ENCODE assay signal across 7 mouse cellular contexts in the genomic region with DNA sequence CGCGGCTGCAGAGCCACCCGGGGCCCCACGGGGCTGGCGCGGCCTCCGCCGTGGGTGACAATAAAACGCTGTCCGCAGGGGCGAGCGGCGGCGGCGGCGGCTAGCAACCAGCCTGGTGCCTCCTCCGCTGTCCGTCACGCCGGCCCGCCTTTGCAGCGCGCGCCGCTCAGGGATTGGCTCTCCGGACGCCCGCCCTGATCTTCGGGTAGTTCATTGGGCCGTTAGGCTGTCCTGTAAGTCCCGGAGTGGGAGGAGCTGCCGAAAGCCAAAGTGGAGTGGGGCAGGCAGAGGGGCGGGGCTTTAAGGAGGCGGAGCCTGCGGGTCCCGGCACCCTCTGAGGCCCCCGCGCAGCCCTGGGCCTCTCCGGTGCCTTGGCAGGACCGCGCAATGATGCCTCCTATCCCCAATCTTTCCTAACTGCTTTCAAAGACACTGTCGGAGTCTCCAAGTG. TPM values are rescaled to one million over a fixed set of nuclear protein-coding genes. Genes with fewer than 3 reads are reported as not detected.
A peak's percentile ranks its signal among the peaks of the same experiment; 100 is the strongest.
DNase-seq lines count a peak whose midpoint lies in the region; ATAC-seq lines count a peak whose summit lies in the region.

TSS of gene Cep131 (minus strand) at position 126 of the 451 bp plus-strand sequence.

- no peaks in the 10 kb centered on the region for H3K9me3 ChIP-seq in embryonic facial prominence, embryonic 12.5 days
- H3K9me3 ChIP-seq in limb, embryonic 11.5 days (ENCODE audit: control insufficient read depth, low read length) = no peaks in the 10 kb centered on the region
- H3K9me3 ChIP-seq in midbrain, embryonic 14.5 days (ENCODE audit: control insufficient read depth, low read length) = no peaks in the 10 kb centered on the region

- peak within 1 kb of the TSS; percentile 84 for H3K27ac ChIP-seq in embryonic facial prominence, embryonic 12.5 days
- H3K27ac ChIP-seq in limb, embryonic 11.5 days (replicated peaks; ENCODE audit: low read depth, low read length) = peak within 1 kb of the TSS; percentile 75
- peak within 1 kb of the TSS; percentile 86 for H3K27ac ChIP-seq in midbrain, embryonic 14.5 days (replicated peaks; ENCODE audit: low read depth, low read length)

- WGBS in embryonic facial prominence, embryonic 12.5 days = under 1% methylated on average over 41 of the region's 42 CpGs
- WGBS in limb, embryonic 11.5 days = under 1% methylated on average over 42 of the region's 42 CpGs
- under 1% methylated on average over 40 of the region's 42 CpGs for WGBS in midbrain, embryonic 14.5 days

- no peaks in the 10 kb centered on the region for H3K27me3 ChIP-seq in embryonic facial prominence, embryonic 12.5 days
- H3K27me3 ChIP-seq in limb, embryonic 11.5 days (ENCODE audit: control insufficient read depth, insufficient read depth, low read length) = no peaks in the 10 kb centered on the region
- no peaks in the 10 kb centered on the region for H3K27me3 ChIP-seq in midbrain, embryonic 14.5 days (ENCODE audit: control insufficient read depth, insufficient read depth, low read length)

- DNase-seq in adrenal gland, postnatal 25 days = peak; percentile 97
- peak; percentile 100 for DNase-seq in heart, adult 11 months
- DNase-seq in kidney, adult 18-20 months = peak; percentile 99
- peak; percentile 97 for DNase-seq in limb, embryonic 11.5 days (ENCODE audit: low spot score)
- peak; percentile 98 for DNase-seq in midbrain, embryonic 14.5 days
- peak; percentile 96 to 98 for DNase-seq in spleen, adult 18-20 months

- H3K4me2 ChIP-seq in embryonic facial prominence, embryonic 12.5 days (replicated peaks) = peak within 1 kb of the TSS; percentile 94
- peak within 1 kb of the TSS; percentile 84 for H3K4me2 ChIP-seq in limb, embryonic 11.5 days (ENCODE audit: low read depth, severe bottlenecking)
- peak within 1 kb of the TSS; percentile 92 for H3K4me2 ChIP-seq in midbrain, embryonic 14.5 days (ENCODE audit: low read length)

- peaks cover 33% of the 10 kb centered on the region for H3K36me3 ChIP-seq in embryonic facial prominence, embryonic 12.5 days
- H3K36me3 ChIP-seq in limb, embryonic 11.5 days (ENCODE audit: control insufficient read depth, insufficient read depth, low read length) = peaks cover 2% of the 10 kb centered on the region; the same call in 1 of the 2 replicates
- H3K36me3 ChIP-seq in midbrain, embryonic 14.5 days (ENCODE audit: control insufficient read depth, insufficient read depth, low read length) = peaks cover 37% of the 10 kb centered on the region

- peak; percentile 98 for ATAC-seq in embryonic facial prominence, embryonic 12.5 days (ENCODE audit: insufficient number of reproducible peaks, insufficient read depth, low FRiP score, low TSS enrichment)
- ATAC-seq in limb, embryonic 11.5 days (ENCODE audit: insufficient number of reproducible peaks, low FRiP score, low TSS enrichment, low read depth) = peak; percentile 98
- ATAC-seq in midbrain, embryonic 14.5 days (ENCODE audit: low FRiP score, low TSS enrichment) = peak; percentile 98

- H3K4me1 ChIP-seq in embryonic facial prominence, embryonic 12.5 days = peaks cover 15% of the 10 kb centered on the region
- H3K4me1 ChIP-seq in limb, embryonic 11.5 days (ENCODE audit: control insufficient read depth, insufficient read depth, low read length) = peaks cover 8% of the 10 kb centered on the region
- peaks cover 13% of the 10 kb centered on the region for H3K4me1 ChIP-seq in midbrain, embryonic 14.5 days (ENCODE audit: control insufficient read depth, insufficient read depth, low read length)

- peak within 1 kb of the TSS; percentile 96 for H3K9ac ChIP-seq in embryonic facial prominence, embryonic 12.5 days
- peak within 1 kb of the TSS; percentile 92 for H3K9ac ChIP-seq in limb, embryonic 11.5 days (ENCODE audit: low read length)
- H3K9ac ChIP-seq in midbrain, embryonic 14.5 days (replicated peaks; ENCODE audit: low read length) = peak within 1 kb of the TSS; percentile 96

- peak within 1 kb of the TSS; percentile 97 for H3K4me3 ChIP-seq in embryonic facial prominence, embryonic 12.5 days
- peak within 1 kb of the TSS; percentile 98 for H3K4me3 ChIP-seq in limb, embryonic 11.5 days (ENCODE audit: low read depth, low read length)
- peak within 1 kb of the TSS; percentile 99 for H3K4me3 ChIP-seq in midbrain, embryonic 14.5 days (replicated peaks; ENCODE audit: low read depth, low read length)

RNA-seq across cellular contexts. Expression of gene Cep131, which starts in this region (rescaled TPM):
- 194 and 411 TPM in 2 replicates for total RNA-seq in adrenal gland, postnatal 25 days (2021)
- polyA plus RNA-seq in embryonic facial prominence, embryonic 12.5 days (2016; fragmentation: Nextera tagmentation; extraction: Ambion mirVana) = 43.3 and 43.9 TPM in 2 replicates
- polyA plus RNA-seq in limb, embryonic 11.5 days (2014; fragmentation: Nextera tagmentation; extraction: Ambion mirVana) = 30.5 and 33.7 TPM in 2 replicates
- polyA plus RNA-seq in midbrain, embryonic 14.5 days (2014; fragmentation: Nextera tagmentation; extraction: Ambion mirVana) = 27.6 and 31.9 TPM in 2 replicates

Comparison
In these comparisons a context has a peak if more than half of its experiments do, and no peak if none do; other contexts are left out.
1. Peak in every context shown above with its lines: DNase-seq, ATAC-seq, H3K4me3 ChIP-seq and H3K27ac ChIP-seq.